Comparison of ENCODE assay signal across 8 mouse cellular contexts in the genomic region with DNA sequence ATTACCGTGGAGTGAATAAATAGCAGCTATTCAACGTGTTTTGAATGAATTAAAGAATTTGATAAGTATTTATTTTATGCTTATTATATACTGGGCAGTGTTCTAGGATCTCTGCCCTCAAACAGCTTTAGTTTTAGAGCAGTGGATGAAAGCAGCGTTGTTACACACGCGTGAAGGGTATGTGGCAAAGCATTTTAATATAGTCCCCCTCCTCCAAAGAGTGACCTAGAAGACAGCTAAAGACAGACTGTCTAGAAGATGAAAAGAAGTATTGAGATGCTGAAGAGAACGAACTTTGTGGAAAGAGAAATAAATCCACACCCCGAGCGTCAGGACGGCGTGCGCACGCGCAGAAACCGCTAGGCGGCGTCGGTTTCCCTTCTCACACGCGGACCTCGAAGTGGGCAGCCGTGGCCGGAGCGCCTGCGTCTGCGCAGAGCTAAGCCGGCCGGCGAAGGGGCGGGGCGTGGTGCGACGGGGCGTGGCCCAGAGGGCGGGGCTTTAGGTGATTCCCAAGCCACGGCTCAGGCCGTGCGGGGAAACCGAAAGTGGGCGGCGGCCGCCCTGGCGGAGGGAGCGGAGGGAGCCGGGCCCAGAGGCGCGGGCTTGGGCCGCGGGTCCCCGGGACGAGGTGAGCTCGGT. TPM values are rescaled to one million over a fixed set of nuclear protein-coding genes. Genes with fewer than 3 reads are reported as not detected.
DNase-seq lines count a peak whose midpoint lies in the region; ATAC-seq lines count a peak whose summit lies in the region.

No protein-coding gene starts in this region.

- H3K36me3 ChIP-seq in heart, embryonic 11.5 days (ENCODE audit: control insufficient read depth, insufficient read depth, low read length), result no peaks in the 10 kb centered on the region
- no peaks in the 10 kb centered on the region for H3K36me3 ChIP-seq in kidney, embryonic 16.5 days (ENCODE audit: insufficient read depth, low read length)
- H3K36me3 ChIP-seq in liver, embryonic 11.5 days (ENCODE audit: control insufficient read depth, insufficient read depth, low read length), result no peaks in the 10 kb centered on the region
- no peaks in the 10 kb centered on the region for H3K36me3 ChIP-seq in stomach, embryonic 14.5 days (ENCODE audit: control insufficient read depth, insufficient read depth, low read length)

- H3K9ac ChIP-seq in heart, embryonic 11.5 days (ENCODE audit: low read depth, low read length), result peak overlapping the region; percentile 77
- H3K9ac ChIP-seq in kidney, embryonic 16.5 days (replicated peaks; ENCODE audit: low read length), result peak overlapping the region; percentile 84
- peak overlapping the region; percentile 75 for H3K9ac ChIP-seq in liver, embryonic 11.5 days (ENCODE audit: low read depth, low read length)
- peak overlapping the region; percentile 66 for H3K9ac ChIP-seq in stomach, embryonic 14.5 days (replicated peaks; ENCODE audit: low read depth, low read length)

- peak; percentile 92 to 93 for DNase-seq in B cell, adult 2 months
- DNase-seq in brain, adult 2 months (ENCODE audit: low read depth, low spot score), result peak; percentile 98
- peak; percentile 98 for DNase-seq in liver, embryonic 11.5 days (ENCODE audit: low spot score)
- DNase-seq in naive thymus-derived CD4-positive, alpha-beta T cell, adult 2 months (ENCODE audit: low read depth), result peak; percentile 77

- peaks cover 15% of the 10 kb centered on the region for H3K4me1 ChIP-seq in heart, embryonic 11.5 days (ENCODE audit: control insufficient read depth, insufficient read depth, low read length)
- H3K4me1 ChIP-seq in kidney, embryonic 16.5 days (ENCODE audit: insufficient read depth, low read length), result peaks cover 20% of the 10 kb centered on the region
- H3K4me1 ChIP-seq in liver, embryonic 11.5 days (replicated peaks; ENCODE audit: control insufficient read depth, insufficient read depth, low read length), result peaks cover under 1% of the 10 kb centered on the region
- H3K4me1 ChIP-seq in stomach, embryonic 14.5 days (ENCODE audit: control insufficient read depth, insufficient read depth, low read length), result no peaks in the 10 kb centered on the region

- peak; percentile 97 for ATAC-seq in erythroblast, adult 5-6 weeks (replicated peaks; ENCODE audit: low FRiP score, poor library complexity, severe bottlenecking)
- ATAC-seq in heart, embryonic 11.5 days (replicated peaks; ENCODE audit: insufficient number of reproducible peaks, low FRiP score, low TSS enrichment), result peak; percentile 98
- peak; percentile 98 for ATAC-seq in kidney, embryonic 16.5 days (ENCODE audit: low FRiP score, low TSS enrichment)
- peak; percentile 97 for ATAC-seq in liver, embryonic 11.5 days (replicated peaks; ENCODE audit: low FRiP score)
- peak; percentile 98 for ATAC-seq in stomach, embryonic 14.5 days (ENCODE audit: insufficient number of reproducible peaks, insufficient read depth, low FRiP score, low read depth)

- no peaks in the 10 kb centered on the region for H3K27me3 ChIP-seq in heart, embryonic 11.5 days (ENCODE audit: control insufficient read depth, insufficient read depth, low read length)
- H3K27me3 ChIP-seq in kidney, embryonic 16.5 days (ENCODE audit: insufficient read depth, low read length), result 0 out of 2 replicates have a peak, but pooled peaks cover 3% of the 10 kb centered on the region
- no peaks in the 10 kb centered on the region; the same call in 1 of the 2 replicates for H3K27me3 ChIP-seq in liver, embryonic 11.5 days (replicated peaks; ENCODE audit: control insufficient read depth, insufficient read depth, low read length)
- no peaks in the 10 kb centered on the region for H3K27me3 ChIP-seq in stomach, embryonic 14.5 days (ENCODE audit: control insufficient read depth, insufficient read depth, low read length)

- WGBS in heart, embryonic 11.5 days (ENCODE audit: insufficient replicate concordance), result 4% methylated on average over 50 of the region's 51 CpGs
- WGBS in kidney, embryonic 16.5 days, result 2% methylated on average over 48 of the region's 51 CpGs
- WGBS in liver, embryonic 11.5 days, result 3% methylated on average over 44 of the region's 51 CpGs
- 3% methylated on average over 50 of the region's 51 CpGs for WGBS in stomach, embryonic 14.5 days

- H3K9me3 ChIP-seq in heart, embryonic 11.5 days (replicated peaks; ENCODE audit: control insufficient read depth, low read length), result no peaks in the 10 kb centered on the region
- no peaks in the 10 kb centered on the region for H3K9me3 ChIP-seq in kidney, embryonic 16.5 days (ENCODE audit: low read length)
- no peaks in the 10 kb centered on the region for H3K9me3 ChIP-seq in liver, embryonic 11.5 days (ENCODE audit: control insufficient read depth, low read length)
- no peaks in the 10 kb centered on the region for H3K9me3 ChIP-seq in stomach, embryonic 14.5 days (ENCODE audit: control insufficient read depth, low read depth, low read length)

- peak overlapping the region; percentile 79 for H3K4me3 ChIP-seq in heart, embryonic 11.5 days (ENCODE audit: low read depth, low read length)
- peak overlapping the region; percentile 86 for H3K4me3 ChIP-seq in kidney, embryonic 16.5 days (ENCODE audit: low read length)
- H3K4me3 ChIP-seq in liver, embryonic 11.5 days (ENCODE audit: low read depth, low read length), result peak overlapping the region; percentile 92
- peak overlapping the region; percentile 82 for H3K4me3 ChIP-seq in stomach, embryonic 14.5 days (ENCODE audit: low read depth, low read length)

- peak overlapping the region; percentile 66 for H3K4me2 ChIP-seq in heart, embryonic 11.5 days
- peak overlapping the region; percentile 88 for H3K4me2 ChIP-seq in kidney, embryonic 16.5 days (replicated peaks; ENCODE audit: low read depth, low read length)
- H3K4me2 ChIP-seq in liver, embryonic 11.5 days, result peak overlapping the region; percentile 98
- H3K4me2 ChIP-seq in stomach, embryonic 14.5 days (replicated peaks; ENCODE audit: low read depth, low read length), result peak overlapping the region; percentile 92

- H3K27ac ChIP-seq in heart, embryonic 11.5 days (ENCODE audit: low read depth, low read length), result 0 out of 2 replicates have a peak overlapping the region, but pooled peaks have one; percentile 17
- H3K27ac ChIP-seq in kidney, embryonic 16.5 days (ENCODE audit: low read length), result peak overlapping the region; percentile 75
- no peak overlapping the region for H3K27ac ChIP-seq in liver, embryonic 11.5 days (ENCODE audit: low read depth, low read length)
- H3K27ac ChIP-seq in stomach, embryonic 14.5 days (ENCODE audit: low read length), result 0 out of 2 replicates have a peak overlapping the region, but pooled peaks have one; percentile 22

RNA-seq across cellular contexts. Expression of a gene that starts 6.8 kb away (rescaled TPM):
- total RNA-seq in erythroblast, adult 5-6 weeks (2015; ENCODE audit: low replicate concordance), result 14.2 and 25.1 TPM in 2 replicates
- 11.4 and 14.9 TPM in 2 replicates for total RNA-seq in erythroblast, adult 5-6 weeks (2017; ENCODE audit: low replicate concordance)
- 19.1 and 19.2 TPM in 2 replicates for polyA plus RNA-seq in heart, embryonic 11.5 days (2014; fragmentation: Nextera tagmentation; extraction: Ambion mirVana)
- 20.1 and 20.5 TPM in 2 replicates for polyA plus RNA-seq in kidney, embryonic 16.5 days (2015; fragmentation: Nextera tagmentation; extraction: Ambion mirVana)
- polyA plus RNA-seq in liver, embryonic 11.5 days (2014; fragmentation: Nextera tagmentation; extraction: Ambion mirVana), result 6.1 and 7.9 TPM in 2 replicates
- polyA plus RNA-seq in stomach, embryonic 14.5 days (2014; fragmentation: Nextera tagmentation; extraction: Ambion mirVana), result 21.0 and 23.9 TPM in 2 replicates
